Mouse (Mus musculus) forelimb bud, embryonic 11.5 days (tissue): ENCODE results near the gene Fam205a4.
"Not testable (repeated sequence)": the region's sequence is repeated elsewhere in the genome, so short reads cannot be mapped to it uniquely, and the experiment has no call there.

Experiments
- DNase-seq: peaks from one replicate; pipeline ENCODE4 v3.0.0-alpha.2; 2012; ENCODE audit warnings: low read depth, low spot score

The Fam205a4 gene

DNA sequence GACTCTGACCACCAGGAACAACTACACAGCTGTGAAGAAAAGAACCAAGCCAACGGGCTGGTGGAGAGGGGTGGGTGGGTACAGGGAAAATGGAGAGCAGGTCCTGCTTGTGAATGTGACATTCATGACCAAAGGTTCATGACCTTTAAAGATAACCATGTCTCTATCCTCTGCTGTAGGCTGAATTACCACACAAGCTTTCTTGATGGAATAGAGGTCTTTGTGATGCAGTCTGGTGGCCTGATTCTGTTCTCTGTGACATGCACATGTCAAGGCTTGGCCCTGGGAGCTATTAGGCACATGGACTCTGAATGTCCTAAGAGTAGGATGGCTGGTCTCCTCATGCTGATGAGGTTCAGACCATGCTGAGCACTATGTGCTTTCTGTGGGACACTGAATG is at the start of gene Fam205a4:
Gene Fam205a4 (plus strand): TSS at position 301 of the 400 bp plus-strand sequence.
- not testable (repeated sequence) for DNase-seq

DNA sequence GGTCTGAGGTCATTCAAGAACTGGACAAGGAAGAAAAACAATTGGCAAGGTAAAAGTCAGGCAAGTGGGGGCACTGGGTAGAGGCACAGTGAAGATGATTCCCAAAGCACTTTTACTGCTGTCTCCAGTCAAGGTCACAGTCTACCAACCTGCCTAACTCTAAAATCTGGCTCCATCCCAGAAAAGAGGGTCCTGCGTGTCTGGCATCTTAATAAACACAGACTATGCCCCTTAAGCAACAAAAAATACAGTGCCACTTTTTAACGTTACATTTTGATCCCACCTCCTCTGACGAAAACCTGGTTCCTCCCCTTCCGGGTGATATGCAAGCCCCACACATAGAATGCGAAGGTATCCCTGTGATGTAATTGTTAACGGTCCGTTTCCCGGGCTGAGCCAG is 24.6 kb upstream of the Fam205a4 start, which contains the start of gene Gm20878:
Gene Gm20878 (plus strand): TSS at position 301 of the 400 bp plus-strand sequence.
- not testable (repeated sequence) for DNase-seq
